Mouse (Mus musculus): Measurements from ENCODE around the gene Kpna7.
"Not testable (repeated sequence)": the region's sequence is repeated elsewhere in the genome, so short reads cannot be mapped to it uniquely, and the experiment has no call there.

DNA sequence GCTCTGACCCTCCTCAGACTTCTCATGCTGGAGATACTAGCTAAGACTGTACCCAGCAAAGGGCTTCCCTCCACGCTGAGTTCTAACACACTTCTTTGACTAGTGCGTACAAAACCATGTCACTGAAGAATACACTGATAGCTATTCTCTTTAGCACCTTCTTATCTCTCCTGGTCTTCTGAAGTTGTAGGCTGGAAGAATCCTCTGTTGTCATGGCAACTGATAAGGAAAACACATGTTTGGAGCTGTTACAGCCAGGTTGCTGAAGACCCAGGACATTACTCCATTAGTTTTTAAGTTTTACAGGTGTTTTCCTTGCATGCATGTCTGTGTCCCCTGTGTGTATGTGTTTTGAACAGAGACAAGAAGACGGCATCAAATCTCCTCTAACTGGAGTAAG lies 29.6 kb downstream of the Kpna7 start:
- not testable (repeated sequence) for TF ChIP-seq CTCF (IDR thresholded peaks at IDR 0.05; ENCODE audit: borderline replicate concordance, insufficient read depth, low read length); POLR2A (IDR thresholded peaks at IDR 0.05; ENCODE audit: low read depth, low read length)

Data from embryonic fibroblast, embryonic 13.5 days (primary cell).